Mouse (Mus musculus): ENCODE measurements around the gene AU015836. TPM values are rescaled to one million over a fixed set of nuclear protein-coding genes. Genes with fewer than 3 reads are reported as not detected.
"Not testable (repeated sequence)": the region's sequence is repeated elsewhere in the genome, so short reads cannot be mapped to it uniquely, and the experiment has no call there.

AU015836 gene
- not detected in 2 replicates for polyA plus RNA-seq (2012; rRNA removed)

- no peak within 1 kb of the TSS for H3K27ac ChIP-seq (ENCODE audit: insufficient read depth, low read length)
- H3K4me3 ChIP-seq (ENCODE audit: insufficient read depth, low read length) = no peak within 1 kb of the TSS
- TF ChIP-seq CTCF (IDR thresholded peaks at IDR 0.05; ENCODE audit: extremely low read depth, insufficient read depth, low read length) (no peak), POLR2A (IDR thresholded peaks at IDR 0.05; ENCODE audit: extremely low read depth, insufficient read depth, low read length) (no peak)
- H3K4me1 ChIP-seq (ENCODE audit: control insufficient read depth, insufficient read depth, low read length) = no peaks in the 10 kb centered on the region
Observed at GRCm38 (mm10) chrX:93968444-93968843, at the start of gene AU015836. Gene AU015836 (plus strand): TSS chrX:93968659.

- Histone ChIP-seq H3K4me1 (ENCODE audit: control insufficient read depth, insufficient read depth, low read length) (no peaks in the 10 kb centered on the region), H3K27ac (ENCODE audit: insufficient read depth, low read length) (no peak overlapping the region), H3K4me3 (ENCODE audit: insufficient read depth, low read length) (no peak overlapping the region)
- TF ChIP-seq CTCF (IDR thresholded peaks at IDR 0.05; ENCODE audit: extremely low read depth, insufficient read depth, low read length) = no peak
- TF ChIP-seq POLR2A (IDR thresholded peaks at IDR 0.05; ENCODE audit: extremely low read depth, insufficient read depth, low read length) = no peak
Observed at GRCm38 (mm10) chrX:93919017-93919416, 49.4 kb upstream of the AU015836 start.

GRCm38 (mm10) chrX:93928379-93928778, 40.1 kb upstream of the AU015836 start:
- H3K27ac ChIP-seq (ENCODE audit: insufficient read depth, low read length) = no peak overlapping the region
- TF ChIP-seq CTCF (IDR thresholded peaks at IDR 0.05; ENCODE audit: extremely low read depth, insufficient read depth, low read length) (no peak), POLR2A (IDR thresholded peaks at IDR 0.05; ENCODE audit: extremely low read depth, insufficient read depth, low read length) (no peak)
- H3K4me3 ChIP-seq (ENCODE audit: insufficient read depth, low read length) = no peak overlapping the region

GRCm38 (mm10) chrX:93928794-93929193, 39.7 kb upstream of the AU015836 start:
- TF ChIP-seq POLR2A (IDR thresholded peaks at IDR 0.05; ENCODE audit: extremely low read depth, insufficient read depth, low read length) = no peak
- Histone ChIP-seq H3K27ac (ENCODE audit: insufficient read depth, low read length) (no peak overlapping the region), H3K4me3 (ENCODE audit: insufficient read depth, low read length) (no peak overlapping the region), H3K4me1 (ENCODE audit: control insufficient read depth, insufficient read depth, low read length) (no peaks in the 10 kb centered on the region)

More at GRCm38 (mm10) chrX:93928379-93928778, 40.1 kb upstream of the AU015836 start:
- H3K4me1 ChIP-seq (ENCODE audit: control insufficient read depth, insufficient read depth, low read length) = no peaks in the 10 kb centered on the region

GRCm38 (mm10) chrX:93931694-93932093, 36.8 kb upstream of the AU015836 start:
- TF ChIP-seq CTCF (IDR thresholded peaks at IDR 0.05; ENCODE audit: extremely low read depth, insufficient read depth, low read length) (no peak), POLR2A (IDR thresholded peaks at IDR 0.05; ENCODE audit: extremely low read depth, insufficient read depth, low read length) (no peak)
- Histone ChIP-seq H3K27ac (ENCODE audit: insufficient read depth, low read length) (no peak overlapping the region), H3K4me3 (ENCODE audit: insufficient read depth, low read length) (no peak overlapping the region), H3K4me1 (ENCODE audit: control insufficient read depth, insufficient read depth, low read length) (no peaks in the 10 kb centered on the region)

GRCm38 (mm10) chrX:93956727-93957126, 11.7 kb upstream of the AU015836 start:
- H3K27ac ChIP-seq (ENCODE audit: insufficient read depth, low read length) = no peak overlapping the region
- H3K4me3 ChIP-seq (ENCODE audit: insufficient read depth, low read length) = no peak overlapping the region
- no peaks in the 10 kb centered on the region for H3K4me1 ChIP-seq (ENCODE audit: control insufficient read depth, insufficient read depth, low read length)
- TF ChIP-seq CTCF (IDR thresholded peaks at IDR 0.05; ENCODE audit: extremely low read depth, insufficient read depth, low read length) (peak; percentile 42; the same call in 1 of the 2 replicates), POLR2A (IDR thresholded peaks at IDR 0.05; ENCODE audit: extremely low read depth, insufficient read depth, low read length) (no peak)

GRCm38 (mm10) chrX:93958502-93958901, 10.0 kb upstream of the AU015836 start:
- no peak for TF ChIP-seq CTCF (IDR thresholded peaks at IDR 0.05; ENCODE audit: extremely low read depth, insufficient read depth, low read length)
- Histone ChIP-seq H3K4me3 (ENCODE audit: insufficient read depth, low read length) (no peak overlapping the region), H3K27ac (ENCODE audit: insufficient read depth, low read length) (no peak overlapping the region), H3K4me1 (ENCODE audit: control insufficient read depth, insufficient read depth, low read length) (no peaks in the 10 kb centered on the region)

- no peaks in the 10 kb centered on the region for H3K4me1 ChIP-seq (ENCODE audit: control insufficient read depth, insufficient read depth, low read length)
- H3K27ac ChIP-seq (ENCODE audit: insufficient read depth, low read length) = no peak overlapping the region
- no peak for TF ChIP-seq POLR2A (IDR thresholded peaks at IDR 0.05; ENCODE audit: extremely low read depth, insufficient read depth, low read length)
- no peak for TF ChIP-seq CTCF (IDR thresholded peaks at IDR 0.05; ENCODE audit: extremely low read depth, insufficient read depth, low read length)
Observed at GRCm38 (mm10) chrX:93980341-93980740, 11.9 kb downstream of the AU015836 start.

GRCm38 (mm10) chrX:93982193-93982592, 13.7 kb downstream of the AU015836 start:
- Histone ChIP-seq H3K4me3 (ENCODE audit: insufficient read depth, low read length) (no peak overlapping the region), H3K4me1 (ENCODE audit: control insufficient read depth, insufficient read depth, low read length) (no peaks in the 10 kb centered on the region), H3K27ac (ENCODE audit: insufficient read depth, low read length) (no peak overlapping the region)
- TF ChIP-seq POLR2A (IDR thresholded peaks at IDR 0.05; ENCODE audit: extremely low read depth, insufficient read depth, low read length) = no peak
- TF ChIP-seq CTCF (IDR thresholded peaks at IDR 0.05; ENCODE audit: extremely low read depth, insufficient read depth, low read length) = no peak

More at GRCm38 (mm10) chrX:93980341-93980740, 11.9 kb downstream of the AU015836 start:
- no peak overlapping the region for H3K4me3 ChIP-seq (ENCODE audit: insufficient read depth, low read length)

GRCm38 (mm10) chrX:93985096-93985495, 16.6 kb downstream of the AU015836 start:
- not testable (repeated sequence) for H3K4me3 ChIP-seq (ENCODE audit: insufficient read depth, low read length); H3K27ac ChIP-seq (ENCODE audit: insufficient read depth, low read length); H3K4me1 ChIP-seq (ENCODE audit: control insufficient read depth, insufficient read depth, low read length)

GRCm38 (mm10) chrX:94006991-94007390, 38.5 kb downstream of the AU015836 start:
- H3K4me1 ChIP-seq (ENCODE audit: control insufficient read depth, insufficient read depth, low read length) = no peaks in the 10 kb centered on the region
- no peak overlapping the region for H3K27ac ChIP-seq (ENCODE audit: insufficient read depth, low read length)
- TF ChIP-seq POLR2A (IDR thresholded peaks at IDR 0.05; ENCODE audit: extremely low read depth, insufficient read depth, low read length) (no peak), CTCF (IDR thresholded peaks at IDR 0.05; ENCODE audit: extremely low read depth, insufficient read depth, low read length) (no peak)
- no peak overlapping the region for H3K4me3 ChIP-seq (ENCODE audit: insufficient read depth, low read length)
